Mouse (Mus musculus): Measurements from ENCODE around the gene Cep44.

DNA sequence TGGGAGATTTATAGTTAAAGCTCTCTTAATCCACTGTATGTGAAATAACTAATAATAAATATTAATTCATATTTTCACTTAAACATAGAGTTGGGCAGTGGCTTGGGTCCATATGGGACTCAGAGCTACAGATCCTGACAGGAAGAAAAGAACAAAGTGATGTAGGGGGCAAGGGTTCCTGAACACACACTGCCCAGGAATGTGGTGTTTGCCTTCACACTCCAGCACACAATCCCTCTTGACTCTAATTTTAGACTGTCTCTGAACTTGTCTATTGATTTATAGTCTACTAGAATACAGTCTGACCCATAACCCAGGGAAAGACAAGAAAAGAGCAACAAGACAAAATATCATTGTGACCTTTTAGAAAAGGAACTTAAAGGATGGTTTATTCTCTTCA is 48.9 kb downstream of the Cep44 start:
- no peak for TF ChIP-seq POLR2A (IDR thresholded peaks at IDR 0.05; ENCODE audit: borderline replicate concordance, low read depth, low read length)
- TF ChIP-seq CTCF (IDR thresholded peaks at IDR 0.05; ENCODE audit: low read depth, low read length), result no peak
